Mouse (Mus musculus) CD4-positive helper T cell, adult 2 months (primary cell): Measurements from ENCODE around the gene Celf5.

ENCODE experiments used
- DNase-seq: peaks from one replicate; pipeline ENCODE4 v3.0.0-alpha.2; 2012; ENCODE audit warnings: low read depth, missing footprints, low spot score

The Celf5 gene

GRCm38 (mm10) chr10:81427804-81428506 is 54.6 kb downstream of the Celf5 start:
- DNase-seq = no peak

- no peak for DNase-seq
These were observed 55.2 kb downstream of the Celf5 start for GRCm38 (mm10) chr10:81427327-81427726.

GRCm38 (mm10) chr10:81426897-81427296 is 55.6 kb downstream of the Celf5 start:
- peak; percentile 62 for DNase-seq

GRCm38 (mm10) chr10:81426081-81426671 is 56.3 kb downstream of the Celf5 start:
- no peak for DNase-seq

- DNase-seq = no peak
These were observed 57.2 kb downstream of the Celf5 start for GRCm38 (mm10) chr10:81425236-81425850.

- DNase-seq = no peak
These were observed 58.1 kb downstream of the Celf5 start for GRCm38 (mm10) chr10:81424246-81425051.

GRCm38 (mm10) chr10:81423476-81424245 is 58.8 kb downstream of the Celf5 start:
- DNase-seq = no peak

GRCm38 (mm10) chr10:81422661-81423217 is 59.8 kb downstream of the Celf5 start:
- no peak for DNase-seq

GRCm38 (mm10) chr10:81422191-81422590 is 60.3 kb downstream of the Celf5 start:
- DNase-seq = no peak

GRCm38 (mm10) chr10:81421797-81422100 is 60.8 kb downstream of the Celf5 start:
- DNase-seq = no peak

- no peak for DNase-seq
These were observed 61.3 kb downstream of the Celf5 start for GRCm38 (mm10) chr10:81421041-81421796.

GRCm38 (mm10) chr10:81420191-81420767 is 62.2 kb downstream of the Celf5 start:
- no peak for DNase-seq

GRCm38 (mm10) chr10:81419111-81419928 is 63.2 kb downstream of the Celf5 start:
- DNase-seq = no peak

- no peak for DNase-seq
These were observed 64.1 kb downstream of the Celf5 start for GRCm38 (mm10) chr10:81418216-81419070.

GRCm38 (mm10) chr10:81417227-81418215 is 65.0 kb downstream of the Celf5 start:
- no peak for DNase-seq

- DNase-seq = no peak
These were observed 65.8 kb downstream of the Celf5 start for GRCm38 (mm10) chr10:81416581-81417226.
